Mouse (Mus musculus): ENCODE data around the gene Nynrin. TPM values are rescaled to one million over a fixed set of nuclear protein-coding genes. Genes with fewer than 3 reads are reported as not detected.
A peak's percentile ranks its signal among the peaks of the same experiment; 100 is the strongest.

Gene Nynrin
- 10 to 100 TPM; 12.3 to 13.1 TPM for total RNA-seq (2021)

- intact Hi-C loops (cut with DNase I): no loop called here
- DNase-seq (ENCODE audit: extremely low spot score in 1 of 2, low spot score in 2 of 2): peak; percentile 23 to 89
Observed at GRCm38 (mm10) chr14:55853621-55854285, at the start of gene Nynrin. Nynrin (plus strand) TSS chr14:55854010.

DNA sequence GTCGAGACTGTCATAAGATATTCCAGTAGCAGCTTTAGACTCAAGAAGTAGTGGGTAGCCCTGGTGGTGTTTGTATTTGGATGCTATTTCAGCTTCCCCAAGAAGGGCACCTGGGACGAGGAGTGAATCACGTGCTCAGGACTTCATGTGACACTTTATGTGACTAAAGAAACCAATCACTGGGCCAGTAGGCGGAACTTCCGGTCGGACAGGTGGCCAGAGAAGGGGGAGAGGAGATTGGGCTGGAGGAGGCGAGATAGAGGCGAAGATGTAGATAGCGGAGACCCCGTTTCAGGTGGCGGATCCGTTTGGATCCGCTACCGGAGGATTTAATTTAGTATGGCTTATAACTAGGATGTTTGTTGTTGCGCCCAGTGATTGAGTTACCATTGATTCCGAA, 38.9 kb upstream of the Nynrin start:
- peak; percentile 40 to 77 for DNase-seq (ENCODE audit: extremely low spot score in 1 of 2, low spot score in 2 of 2)
- intact Hi-C loops (cut with DNase I): no loop called here

DNA sequence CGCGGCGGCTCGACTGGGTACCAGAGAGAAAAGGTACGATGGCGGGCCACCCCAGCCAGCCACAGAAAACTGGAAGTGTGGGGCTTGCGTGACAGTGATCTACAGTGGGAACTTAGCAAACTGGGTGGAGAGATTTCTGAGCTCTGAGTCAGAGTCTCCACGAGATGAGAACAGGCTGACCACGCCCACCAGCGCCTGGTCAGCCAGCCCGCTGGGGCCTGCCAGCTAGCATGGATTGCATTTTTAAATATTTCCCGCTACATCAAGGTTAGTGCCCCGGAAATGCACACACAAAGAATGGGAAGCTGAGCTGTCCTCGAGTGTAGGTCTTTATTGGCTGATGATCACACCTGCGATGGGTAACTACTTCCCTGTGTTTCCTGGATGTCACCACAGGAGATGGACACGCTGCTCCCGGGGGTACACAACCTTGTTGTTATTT, 38.5 kb upstream of the Nynrin start:
- DNase-seq (ENCODE audit: extremely low spot score in 1 of 2, low spot score in 2 of 2): peak; percentile 3 to 71
- intact Hi-C loops (cut with DNase I): no loop called here

GRCm38 (mm10) chr14:55819845-55820405, 33.9 kb upstream of the Nynrin start:
- intact Hi-C loops (cut with DNase I): loop anchor here (5.0 kb wide), 1 partner anchor 42 kb away; no protein-coding TSS in a partner anchor
- DNase-seq (ENCODE audit: extremely low spot score in 1 of 2, low spot score in 2 of 2): no peak

GRCm38 (mm10) chr14:55820576-55820975, 33.2 kb upstream of the Nynrin start:
- DNase-seq (ENCODE audit: extremely low spot score in 1 of 2, low spot score in 2 of 2): peak in 1 of 2 experiments; percentile 0
- intact Hi-C loops (cut with DNase I): loop anchor here (5.0 kb wide), 1 partner anchor 42 kb away; no protein-coding TSS in a partner anchor

- intact Hi-C loops (cut with DNase I): loop anchor here (5.0 kb wide), 1 partner anchor 40 kb away; no protein-coding TSS in a partner anchor
- peak; percentile 60 to 83 for DNase-seq (ENCODE audit: extremely low spot score in 1 of 2, low spot score in 2 of 2)
Observed at GRCm38 (mm10) chr14:55822435-55822990, 31.3 kb upstream of the Nynrin start.

DNA sequence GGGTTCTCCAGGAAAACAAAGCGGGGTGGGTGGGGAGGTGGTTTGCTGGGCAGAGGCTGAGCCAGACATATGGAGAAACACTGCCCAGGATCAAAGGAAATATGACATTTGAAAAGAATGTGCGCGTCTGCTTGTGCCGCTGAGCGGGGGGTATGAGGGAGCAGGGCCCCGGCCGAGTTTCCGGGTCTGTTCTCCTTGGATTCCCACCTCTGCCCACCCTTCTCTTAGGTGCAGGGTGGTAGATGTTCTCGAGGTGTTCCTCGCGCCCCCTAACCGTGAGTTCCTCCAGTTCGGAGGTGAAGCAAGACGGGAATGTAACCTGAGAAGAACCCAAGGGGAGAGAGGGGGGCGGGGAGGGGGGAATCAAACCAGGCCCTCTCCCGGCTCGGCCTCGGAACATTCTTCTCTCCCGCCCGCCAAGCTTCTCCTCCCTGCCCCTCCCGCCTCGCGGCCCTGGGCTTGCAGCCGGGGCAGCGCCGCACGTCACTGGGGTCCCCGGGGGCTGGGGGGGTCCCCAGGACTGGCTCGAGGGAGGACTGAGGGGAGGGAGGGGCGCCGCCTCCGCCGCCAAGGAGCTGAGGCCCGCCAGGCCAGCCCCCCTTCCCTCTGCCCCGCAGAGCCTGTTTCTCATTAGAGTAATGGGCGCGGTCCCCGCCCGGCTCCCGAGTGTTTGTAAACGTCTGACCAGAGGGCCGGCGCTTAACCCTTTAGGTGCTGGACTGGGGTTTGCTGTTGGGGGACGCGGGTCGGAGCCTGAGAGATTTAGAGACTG, 30.6 kb upstream of the Nynrin start, which contains the start of gene Nfatc4:
TSS of gene Nfatc4 (plus strand) at position 154 of the 772 bp plus-strand sequence.
- DNase-seq (ENCODE audit: extremely low spot score in 1 of 2, low spot score in 2 of 2): peak; percentile 27 to 92
- intact Hi-C loops (cut with DNase I): loop anchor here (5.0 kb wide), 1 partner anchor 39 kb away; no protein-coding TSS in a partner anchor

DNA sequence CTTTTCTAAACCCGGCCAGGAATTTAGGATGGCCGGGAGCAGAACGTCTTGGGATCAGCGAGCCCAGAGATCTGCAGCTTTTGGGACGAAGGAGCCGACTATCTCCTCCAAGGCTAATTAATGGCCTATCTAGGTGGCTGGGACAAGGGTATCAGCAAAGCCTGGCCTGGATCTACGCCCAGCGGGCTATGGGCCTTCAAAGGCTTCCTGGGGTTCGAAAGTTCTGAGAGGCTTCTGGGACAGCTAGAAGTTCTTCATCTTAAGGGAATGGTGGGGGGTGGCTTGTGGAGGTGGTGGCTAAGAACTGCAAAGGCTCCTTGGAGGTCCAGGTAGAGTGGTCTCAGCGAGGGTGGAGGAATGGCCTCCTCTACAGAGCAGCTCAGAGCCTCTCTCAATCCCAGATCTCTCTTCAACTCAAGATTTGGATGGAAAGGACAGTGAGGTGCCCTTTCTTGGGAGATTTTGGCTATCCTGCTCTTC, 29.8 kb upstream of the Nynrin start:
- intact Hi-C loops (cut with DNase I): loop anchor here (5.0 kb wide), 1 partner anchor 38 kb away; no protein-coding TSS in a partner anchor
- peak in 1 of 2 experiments; percentile 70 for DNase-seq (ENCODE audit: extremely low spot score in 1 of 2, low spot score in 2 of 2)

DNA sequence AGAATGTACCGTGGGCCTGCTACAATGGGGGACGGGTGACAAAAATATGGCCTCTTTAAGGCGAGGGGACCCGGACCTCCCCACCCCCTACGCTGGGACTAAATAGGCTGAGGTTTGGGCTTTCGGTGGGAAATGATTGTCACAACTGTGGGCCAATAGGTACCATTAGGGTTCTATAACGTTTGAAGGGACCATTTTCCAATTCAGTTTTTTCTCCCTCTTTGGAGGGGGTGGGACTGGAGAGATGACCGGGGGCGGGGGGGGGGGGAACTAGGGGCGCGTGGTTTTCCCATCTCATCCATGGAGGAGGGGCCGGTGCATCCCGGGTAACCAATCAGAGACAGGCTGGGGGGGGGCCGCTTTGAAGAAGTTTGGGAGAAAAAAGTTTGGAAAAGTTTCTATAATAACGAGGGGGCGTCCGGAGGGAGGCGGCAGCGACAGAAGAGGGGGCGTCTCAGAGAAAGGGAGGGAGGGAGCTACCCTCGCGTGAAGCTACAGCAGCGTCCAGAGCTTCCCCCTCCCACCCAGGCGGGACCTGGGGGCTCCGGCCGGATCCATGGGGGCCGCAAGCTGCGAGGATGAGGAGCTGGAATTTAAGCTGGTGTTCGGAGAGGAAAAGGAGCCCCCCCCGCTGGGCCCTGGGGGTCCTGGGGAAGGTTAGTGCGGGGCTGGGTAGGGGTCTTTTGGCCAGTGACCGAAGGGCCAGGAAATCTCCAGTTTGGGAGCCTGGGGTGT, 29.2 kb upstream of the Nynrin start:
- intact Hi-C loops (cut with DNase I): loop anchor here (5.0 kb wide), 1 partner anchor 38 kb away; no protein-coding TSS in a partner anchor
- peak in 1 of 2 experiments; percentile 76 for DNase-seq (ENCODE audit: extremely low spot score in 1 of 2, low spot score in 2 of 2)

GRCm38 (mm10) chr14:55825216-55826051, 28.4 kb upstream of the Nynrin start:
- intact Hi-C loops (cut with DNase I): no loop called here
- DNase-seq (ENCODE audit: extremely low spot score in 1 of 2, low spot score in 2 of 2): peak in 1 of 2 experiments; percentile 58

DNA sequence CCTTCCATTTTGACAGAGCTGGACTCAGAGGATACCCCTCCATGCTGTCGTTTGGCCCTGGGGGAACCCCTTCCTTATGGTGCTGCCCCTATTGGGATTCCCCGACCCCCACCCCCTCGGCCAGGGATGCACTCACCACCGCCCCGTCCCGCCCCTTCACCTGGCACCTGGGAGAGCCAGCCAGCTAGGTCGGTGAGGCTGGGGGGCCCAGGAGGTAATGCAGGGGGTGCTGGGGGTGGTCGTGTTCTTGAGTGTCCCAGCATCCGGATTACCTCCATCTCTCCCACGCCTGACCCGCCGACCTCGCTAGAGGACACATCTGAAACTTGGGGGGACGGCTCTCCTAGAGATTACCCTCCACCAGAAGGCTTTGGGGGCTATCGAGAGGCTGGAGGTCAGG, 27.7 kb upstream of the Nynrin start:
- DNase-seq (ENCODE audit: extremely low spot score in 1 of 2, low spot score in 2 of 2): peak in 1 of 2 experiments; percentile 44
- intact Hi-C loops (cut with DNase I): no loop called here

GRCm38 (mm10) chr14:55826551-55827340, 27.1 kb upstream of the Nynrin start:
- peak in 1 of 2 experiments; percentile 41 for DNase-seq (ENCODE audit: extremely low spot score in 1 of 2, low spot score in 2 of 2)
- intact Hi-C loops (cut with DNase I): no loop called here

DNA sequence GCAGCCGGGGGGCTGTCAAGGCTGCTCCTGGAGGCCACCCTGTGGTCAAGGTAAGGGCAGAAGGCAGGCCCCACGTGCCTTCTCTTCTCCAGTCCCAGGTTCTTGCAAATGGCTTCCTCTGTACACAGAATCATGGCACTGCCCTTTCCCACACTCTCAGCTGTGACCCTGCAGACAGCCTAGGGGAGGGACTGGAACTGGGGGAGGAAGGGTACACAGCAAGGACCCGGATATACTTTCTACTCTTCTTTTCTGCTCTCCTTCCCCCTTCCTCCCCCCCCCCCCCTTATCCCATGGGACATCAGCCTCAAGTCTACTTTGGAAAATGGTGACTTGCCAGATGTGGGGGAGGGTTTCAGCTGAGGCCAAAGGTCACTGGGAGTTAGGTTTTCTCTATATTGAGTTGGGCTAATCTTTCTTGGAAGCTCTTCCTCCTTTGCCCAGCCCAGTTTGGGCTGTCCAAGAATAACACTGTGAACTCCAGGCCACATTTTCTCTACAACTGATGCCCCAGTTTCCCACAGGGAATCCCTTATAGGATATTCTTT, 25.0 kb upstream of the Nynrin start:
- intact Hi-C loops (cut with DNase I): no loop called here
- DNase-seq (ENCODE audit: extremely low spot score in 1 of 2, low spot score in 2 of 2): peak in 1 of 2 experiments; percentile 39

GRCm38 (mm10) chr14:55829854-55830253, 24.0 kb upstream of the Nynrin start:
- no peak for DNase-seq (ENCODE audit: extremely low spot score in 1 of 2, low spot score in 2 of 2)
- intact Hi-C loops (cut with DNase I): no loop called here

DNA sequence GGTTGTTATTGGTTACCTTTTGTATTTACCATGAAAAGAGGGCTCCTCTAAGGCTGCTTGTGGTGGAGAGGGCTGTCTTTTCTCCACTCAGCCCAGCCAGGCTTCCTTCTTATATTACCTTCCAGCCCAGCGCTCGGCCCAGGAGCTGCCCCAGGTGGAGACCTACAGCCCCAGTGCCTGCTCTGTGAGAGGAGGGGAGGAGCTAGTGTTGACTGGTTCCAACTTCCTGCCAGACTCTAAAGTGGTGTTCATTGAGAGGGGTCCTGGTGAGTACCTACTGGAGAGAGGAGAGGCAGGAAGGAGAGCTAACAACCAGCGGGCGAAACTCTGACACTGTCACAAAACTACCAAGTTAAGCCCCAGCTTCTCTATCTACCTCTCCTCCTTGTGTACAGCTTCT, 23.5 kb upstream of the Nynrin start:
- intact Hi-C loops (cut with DNase I): no loop called here

DNA sequence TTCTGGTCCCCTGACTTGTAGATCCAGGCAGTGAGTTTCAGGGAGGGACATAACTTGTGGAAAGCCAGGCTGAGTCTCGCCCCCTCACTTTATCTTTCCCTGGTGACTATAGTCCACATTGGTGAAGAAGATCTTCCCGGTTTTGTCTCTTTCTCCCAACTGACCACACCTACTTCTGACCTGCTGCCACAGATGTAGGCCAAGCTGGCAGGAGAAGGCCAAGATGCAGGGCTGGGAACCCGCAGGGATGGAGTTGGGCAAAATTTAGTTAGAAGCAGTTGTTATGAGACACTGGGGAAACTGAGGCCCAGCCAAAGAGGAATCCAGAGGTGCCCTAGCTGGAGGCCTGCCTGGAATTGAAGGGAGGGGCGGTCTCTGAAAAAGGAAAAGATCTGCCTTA, 20.7 kb upstream of the Nynrin start:
- intact Hi-C loops (cut with DNase I): no loop called here

More for the DNA sequence above, 23.5 kb upstream of the Nynrin start:
- no peak for DNase-seq (ENCODE audit: extremely low spot score in 1 of 2, low spot score in 2 of 2)

More for the DNA sequence above, 20.7 kb upstream of the Nynrin start:
- no peak for DNase-seq (ENCODE audit: extremely low spot score in 1 of 2, low spot score in 2 of 2)

Measured in left cerebral cortex, postnatal 10 days (tissue).